26 mouse cellular contexts compared by ENCODE assay signal in the genomic region with DNA sequence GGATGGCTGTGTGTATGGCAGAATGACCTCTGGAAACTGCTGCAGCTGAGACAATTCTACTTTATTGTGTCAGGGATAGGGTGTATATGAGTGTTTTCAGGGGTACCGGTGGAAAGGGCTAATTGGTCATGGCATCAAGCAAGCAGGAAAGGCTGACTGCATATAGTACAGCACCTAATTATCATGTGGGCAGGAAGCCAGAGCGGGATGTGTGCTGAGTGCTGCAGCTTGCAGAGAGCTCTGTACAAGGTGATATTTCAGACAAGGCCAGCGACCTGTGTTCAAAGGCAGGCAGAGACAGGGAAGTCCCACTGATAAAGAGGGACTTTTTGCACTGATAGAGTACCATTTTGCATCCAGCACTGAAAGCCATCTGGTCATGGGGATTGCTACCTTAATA. TPM values are rescaled to one million over a fixed set of nuclear protein-coding genes. Genes with fewer than 3 reads are reported as not detected.
DNase-seq lines count a peak whose midpoint lies in the region; ATAC-seq and TF ChIP-seq lines count a peak whose summit lies in the region.
"Had no signal": no experiment of that assay in that cellular context is flagged by ENCODE, and none has a peak within 500 bp of the region (broad histone marks: within the 10 kb centered on the region; RNA-seq: fewer than 3 reads in every experiment).

No protein-coding gene starts in this region.

- TF ChIP-seq CTCF in lung, embryonic 14.5 days (IDR thresholded peaks at IDR 0.05; ENCODE audit: low read depth): no peak

- no peak overlapping the region for H3K4me2 ChIP-seq in lung, embryonic 14.5 days
- H3K4me2 ChIP-seq: heart, embryonic 12.5 days; kidney, embryonic 15.5 days; liver, embryonic 12.5 days had no signal

- 43% methylated on average over 3 of the region's 3 CpGs for WGBS in lung, embryonic 14.5 days

- no peak overlapping the region for H3K4me3 ChIP-seq in lung, embryonic 14.5 days (ENCODE audit: low read depth, low read length)
- H3K4me3 ChIP-seq: erythroblast, embryonic 14.5 days; heart, adult 2 months; heart, embryonic 12.5 days; hindbrain, embryonic 10.5 days; kidney, embryonic 15.5 days; left cerebral cortex, adult 2 months; liver, embryonic 12.5 days; midbrain, embryonic 10.5 days; myocyte had no signal

- H3K9me3 ChIP-seq in lung, embryonic 14.5 days (ENCODE audit: low read depth, low read length): no peaks in the 10 kb centered on the region
- H3K9me3 ChIP-seq: hindbrain, embryonic 10.5 days; kidney, embryonic 15.5 days; liver, embryonic 12.5 days; midbrain, embryonic 10.5 days had no signal

- no peaks in the 10 kb centered on the region for H3K27me3 ChIP-seq in lung, embryonic 14.5 days (ENCODE audit: insufficient read depth, low read length)
- H3K27me3 ChIP-seq: heart, embryonic 12.5 days; kidney, embryonic 15.5 days; liver, embryonic 12.5 days had no signal

- no peak for ATAC-seq in lung, embryonic 14.5 days (ENCODE audit: insufficient read depth)
- ATAC-seq: forebrain, postnatal 0 days; liver, embryonic 12.5 days; liver, postnatal 0 days had no signal

- intact Hi-C loops in heart, postnatal 14 days (cut with DNase I): no loop called here

- H3K36me3 ChIP-seq in lung, embryonic 14.5 days (ENCODE audit: insufficient read depth): no peaks in the 10 kb centered on the region
- H3K36me3 ChIP-seq: heart, embryonic 12.5 days; kidney, embryonic 15.5 days; liver, embryonic 12.5 days; midbrain, embryonic 10.5 days had no signal

- no peak overlapping the region for H3K9ac ChIP-seq in lung, embryonic 14.5 days
- H3K9ac ChIP-seq: forebrain, postnatal 0 days; heart, embryonic 12.5 days; kidney, embryonic 15.5 days; liver, embryonic 12.5 days; liver, postnatal 0 days had no signal

- peak; percentile 46 to 58 for DNase-seq in cerebellum, postnatal 10 days
- DNase-seq in cerebellum, adult 18-20 months: no peak
- peak; percentile 15 for DNase-seq in heart, postnatal 4 days
- DNase-seq in heart, postnatal 14 days: no peak
- DNase-seq in lung, embryonic 14.5 days: peak; percentile 63
- DNase-seq in lung, postnatal 14 days: no peak
- DNase-seq in NIH3T3 (ENCODE audit: low read depth): peak; percentile 41
- DNase-seq: adrenal gland, adult 8-10 months; cerebellum, adult 9-10 months; forebrain, postnatal 0 days; liver, postnatal 0 days; right cerebral cortex, postnatal 25 days; spleen, adult 18-20 months; thymus, postnatal 14 days had no signal

- 0 out of 2 replicates have a peak, but pooled peaks cover 5% of the 10 kb centered on the region for H3K4me1 ChIP-seq in lung, embryonic 14.5 days (ENCODE audit: insufficient read depth)
- H3K4me1 ChIP-seq: hindbrain, embryonic 10.5 days; liver, embryonic 12.5 days; midbrain, embryonic 10.5 days had no signal

- no peak overlapping the region for H3K27ac ChIP-seq in lung, embryonic 14.5 days (ENCODE audit: low read depth)
- H3K27ac ChIP-seq: heart, adult 2 months; hindbrain, embryonic 10.5 days; kidney, embryonic 15.5 days; left cerebral cortex, adult 2 months; liver, embryonic 12.5 days; midbrain, embryonic 10.5 days had no signal

RNA-seq across cellular contexts. Expression of a gene that starts 13.9 kb away (rescaled TPM):
- 1 to 10 TPM; 2.3 to 3.9 TPM for total RNA-seq in heart, postnatal 4 days (2021)
- total RNA-seq in heart, postnatal 14 days (2021): 1 to 10 TPM; 3.1 to 3.3 TPM
- polyA plus RNA-seq in lung, embryonic 14.5 days (2014; fragmentation: Nextera tagmentation; extraction: Ambion mirVana): 21.7 and 22.5 TPM in 2 replicates
- total RNA-seq: CH12.LX; megakaryocyte progenitor cell, adult 5-6 weeks; neutrophil, adult 5-6 weeks had no signal
- polyA plus RNA-seq: erythroblast, embryonic 14.5 days had no signal

Comparison
In these comparisons a context has a peak if more than half of its experiments do, and no peak if none do; other contexts are left out.
1. DNase-seq: peak in cerebellum, postnatal 10 days (2 of 2), heart, postnatal 4 days (single experiment), lung, embryonic 14.5 days (single experiment) and NIH3T3 (single experiment); none in cerebellum, adult 18-20 months (0 of 2), heart, postnatal 14 days (0 of 2) and lung, postnatal 14 days (single experiment).